Mouse (Mus musculus) limb, embryonic 13.5 days (tissue): ENCODE measurements around the gene Xbp1. TPM values are rescaled to one million over a fixed set of nuclear protein-coding genes. Genes with fewer than 3 reads are reported as not detected.
A peak's percentile ranks its signal among the peaks of the same experiment; 100 is the strongest.

ENCODE experiments used
- ATAC-seq: fragments of 200-750 bp; cut with Nextera tagmentation; 2 replicates; pipeline ENCODE4 v1.8.0; 2017; ENCODE audit warnings: low read depth, moderate number of reproducible peaks, moderate TSS enrichment; ENCODE audit not compliant: low FRiP score
- H3K27ac ChIP-seq: fragments of 300-500 bp; sonication (generic); 2 replicates; pipeline ENCODE4 v1.5.1; 2015; ENCODE audit warnings: inconsistent platforms, mild to moderate bottlenecking, moderate library complexity
- H3K27me3 ChIP-seq: fragments of 300-500 bp; sonication (generic); 2 replicates; pipeline ENCODE4 v1.6.1; 2015; ENCODE audit warnings: mild to moderate bottlenecking, inconsistent platforms
- H3K36me3 ChIP-seq: fragments of 300-500 bp; sonication (generic); 2 replicates; pipeline ENCODE4 v1.6.1; 2015; ENCODE audit warnings: inconsistent platforms, mild to moderate bottlenecking, moderate library complexity
- H3K4me1 ChIP-seq: fragments of 300-500 bp; sonication (generic); 2 replicates; pipeline ENCODE4 v1.6.1; 2015; ENCODE audit warnings: inconsistent platforms
- H3K4me2 ChIP-seq: fragments of 300-500 bp; sonication (generic); replicated peaks from 2 replicates; pipeline ENCODE4 v1.6.1; 2015; ENCODE audit warnings: inconsistent platforms, mild to moderate bottlenecking, moderate library complexity
- H3K4me3 ChIP-seq: fragments of 300-500 bp; sonication (generic); 2 replicates; pipeline ENCODE4 v1.5.1; 2015; ENCODE audit warnings: moderate library complexity, mild to moderate bottlenecking, inconsistent platforms
- H3K9ac ChIP-seq: fragments of 300-500 bp; sonication (generic); 2 replicates; pipeline ENCODE4 v1.6.1; 2015; ENCODE audit warnings: mild to moderate bottlenecking, inconsistent platforms
- H3K9me3 ChIP-seq: fragments of 300-500 bp; sonication (generic); 2 replicates; pipeline ENCODE4 v1.6.1; 2016; ENCODE audit warnings: inconsistent platforms
- WGBS: fragments of 180-500 bp; shearing (Covaris S2); methylation state at CpG from one replicate; pipeline ENCODE4 v1.1.7; 2015; 5-methylcytosine and 5-hydroxymethylcytosine counted together
- polyA plus RNA-seq: library from polyadenylated mRNA; unstranded; fragments of >200 nt; fragmentation: Nextera tagmentation; extraction: Ambion mirVana; gene quantifications from 2 replicates; pipeline ENCODE4 v1.2.1, GENCODE M21; 2015

Gene Xbp1
- polyA plus RNA-seq, 1 experiment from 2014 or later = 177 TPM

DNA sequence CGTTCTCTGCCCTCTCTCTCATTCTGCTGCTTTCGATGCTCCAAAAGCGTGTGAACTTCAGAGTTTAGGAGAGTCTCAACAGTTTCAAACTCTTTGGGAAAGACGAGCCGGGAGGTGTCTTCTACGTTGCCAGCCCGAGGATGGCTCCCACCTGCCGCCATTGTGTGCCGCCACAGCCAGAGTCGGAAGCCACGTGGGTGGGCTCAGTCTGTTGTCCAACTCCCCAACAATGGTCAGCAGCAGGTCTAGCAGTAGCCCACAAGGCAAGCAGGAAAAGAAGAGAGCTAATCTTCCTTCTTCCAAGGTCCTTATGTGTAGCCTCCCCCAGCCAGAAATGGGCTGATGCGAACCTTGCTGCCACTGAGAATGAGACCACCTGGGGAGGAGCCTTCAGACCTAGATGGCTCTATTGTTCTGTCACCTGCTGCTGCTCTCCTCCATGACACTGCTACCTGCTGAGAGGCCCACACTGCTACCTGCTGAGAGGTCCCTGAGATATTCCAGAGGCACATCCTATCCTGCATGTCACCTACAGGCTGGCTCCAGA is 25.1 kb upstream of the Xbp1 start:
- Histone ChIP-seq H3K27ac (no peak overlapping the region), H3K9me3 (no peaks in the 10 kb centered on the region), H3K36me3 (no peaks in the 10 kb centered on the region), H3K9ac (no peak overlapping the region), H3K4me2 (no peak overlapping the region), H3K4me1 (no peaks in the 10 kb centered on the region), H3K27me3 (no peaks in the 10 kb centered on the region), H3K4me3 (no peak overlapping the region)
- no peak for ATAC-seq
- 78% methylated on average over 12 of the region's 12 CpGs for whole genome bisulfite sequencing

DNA sequence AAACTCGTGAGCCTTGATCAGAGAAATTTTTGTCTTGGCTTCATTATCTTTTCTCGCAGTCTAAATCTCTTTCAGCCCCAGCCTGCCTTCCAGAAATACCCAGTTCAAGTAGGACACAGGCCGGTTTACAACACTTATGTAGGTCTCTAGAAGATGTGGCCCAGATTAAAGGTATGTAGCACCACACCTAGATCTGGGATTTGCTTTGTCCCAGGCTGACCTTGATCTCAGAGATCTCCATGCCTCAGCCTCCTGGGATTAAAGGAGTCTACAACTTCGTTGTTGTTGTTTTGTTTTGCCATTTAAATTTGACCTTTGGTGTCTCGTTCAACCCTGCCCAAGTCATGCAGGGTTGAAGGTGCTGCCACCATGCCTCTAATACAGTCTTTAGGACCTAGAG is 24.6 kb upstream of the Xbp1 start:
- no peak overlapping the region for H3K4me3 ChIP-seq
- no peaks in the 10 kb centered on the region for H3K27me3 ChIP-seq
- H3K9me3 ChIP-seq = no peaks in the 10 kb centered on the region
- no peaks in the 10 kb centered on the region for H3K4me1 ChIP-seq
- 82% methylated on average over 5 of the region's 5 CpGs for WGBS
- ATAC-seq = no peak
- H3K9ac ChIP-seq = no peak overlapping the region
- H3K36me3 ChIP-seq = no peaks in the 10 kb centered on the region
- no peak overlapping the region for H3K27ac ChIP-seq
- no peak overlapping the region for H3K4me2 ChIP-seq

GRCm38 (mm10) chr11:5496559-5497248 is 23.8 kb upstream of the Xbp1 start:
- WGBS = 92% methylated on average over 13 of the region's 13 CpGs
- no peak overlapping the region for H3K4me3 ChIP-seq
- H3K4me2 ChIP-seq = no peak overlapping the region
- no peaks in the 10 kb centered on the region for H3K27me3 ChIP-seq
- H3K36me3 ChIP-seq = no peaks in the 10 kb centered on the region
- H3K9ac ChIP-seq = no peak overlapping the region
- H3K27ac ChIP-seq = no peak overlapping the region
- no peaks in the 10 kb centered on the region for H3K9me3 ChIP-seq
- ATAC-seq = no peak
- H3K4me1 ChIP-seq = no peaks in the 10 kb centered on the region

DNA sequence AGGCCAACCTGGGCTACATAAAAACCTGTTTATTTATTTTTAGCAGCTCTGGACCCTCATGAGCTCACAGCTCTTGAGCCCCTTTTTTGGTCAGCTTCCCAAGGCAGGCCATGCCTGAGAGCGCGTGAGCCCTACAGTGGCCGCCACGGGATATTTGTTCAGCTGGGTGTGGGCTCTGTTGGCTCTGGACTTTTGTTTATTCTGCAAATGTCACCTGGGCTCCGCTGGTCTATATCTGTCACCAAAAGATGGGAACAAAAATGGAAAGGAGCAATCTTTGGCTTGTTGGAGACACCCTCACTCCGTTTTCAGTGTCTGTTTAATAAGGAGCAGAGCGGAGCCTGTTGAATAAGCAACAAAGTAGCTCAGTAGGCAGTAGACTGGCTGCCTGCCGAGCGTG is 22.0 kb upstream of the Xbp1 start:
- Histone ChIP-seq H3K4me2 (no peak overlapping the region), H3K4me3 (no peak overlapping the region), H3K9me3 (no peaks in the 10 kb centered on the region), H3K4me1 (no peaks in the 10 kb centered on the region), H3K27me3 (no peaks in the 10 kb centered on the region), H3K9ac (no peak overlapping the region), H3K36me3 (no peaks in the 10 kb centered on the region), H3K27ac (no peak overlapping the region; the same call in 1 of the 2 replicates)
- 86% methylated on average over 9 of the region's 9 CpGs for WGBS
- no peak for ATAC-seq

DNA sequence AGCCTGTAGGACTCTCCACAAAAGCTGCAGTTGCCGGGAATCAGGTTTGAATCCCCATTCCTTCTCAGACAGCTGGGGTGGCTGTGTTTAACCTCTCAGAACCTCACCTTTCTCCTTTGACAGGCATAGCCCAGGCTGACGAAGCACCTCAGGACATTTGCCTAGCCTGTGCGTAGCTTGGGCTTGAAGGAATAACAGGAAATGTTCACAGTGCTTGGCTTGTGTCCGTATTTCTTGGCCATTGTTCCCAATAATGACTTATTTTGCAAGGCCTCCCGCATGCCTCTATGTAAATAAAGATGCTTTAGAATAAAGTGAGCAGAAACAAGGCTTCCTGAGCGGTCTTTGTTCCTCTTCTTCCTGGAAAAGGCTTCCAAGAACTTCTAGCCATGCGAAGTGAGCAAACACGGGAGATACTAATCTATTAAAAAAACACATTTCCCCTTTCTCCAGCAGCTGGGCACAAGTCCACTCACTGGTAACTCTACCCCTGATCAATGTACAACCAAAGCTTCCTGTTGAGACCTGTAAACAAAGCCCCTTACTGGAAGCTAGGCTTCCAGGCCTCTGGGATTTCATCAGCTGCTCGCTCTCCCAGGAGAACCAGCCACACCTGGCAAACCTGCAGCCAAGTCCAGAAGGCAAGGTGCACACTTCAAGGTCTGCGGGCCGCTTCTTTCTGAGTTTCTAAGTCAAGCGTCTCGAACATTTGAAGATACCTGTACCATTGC is 21.4 kb upstream of the Xbp1 start:
- H3K4me2 ChIP-seq = no peak overlapping the region
- H3K4me3 ChIP-seq = no peak overlapping the region
- no peaks in the 10 kb centered on the region for H3K9me3 ChIP-seq
- H3K27ac ChIP-seq = no peak overlapping the region; the same call in 1 of the 2 replicates
- H3K27me3 ChIP-seq = no peaks in the 10 kb centered on the region
- no peaks in the 10 kb centered on the region for H3K36me3 ChIP-seq
- ATAC-seq = no peak
- 81% methylated on average over 13 of the region's 13 CpGs for WGBS
- no peaks in the 10 kb centered on the region for H3K4me1 ChIP-seq
- no peak overlapping the region for H3K9ac ChIP-seq

DNA sequence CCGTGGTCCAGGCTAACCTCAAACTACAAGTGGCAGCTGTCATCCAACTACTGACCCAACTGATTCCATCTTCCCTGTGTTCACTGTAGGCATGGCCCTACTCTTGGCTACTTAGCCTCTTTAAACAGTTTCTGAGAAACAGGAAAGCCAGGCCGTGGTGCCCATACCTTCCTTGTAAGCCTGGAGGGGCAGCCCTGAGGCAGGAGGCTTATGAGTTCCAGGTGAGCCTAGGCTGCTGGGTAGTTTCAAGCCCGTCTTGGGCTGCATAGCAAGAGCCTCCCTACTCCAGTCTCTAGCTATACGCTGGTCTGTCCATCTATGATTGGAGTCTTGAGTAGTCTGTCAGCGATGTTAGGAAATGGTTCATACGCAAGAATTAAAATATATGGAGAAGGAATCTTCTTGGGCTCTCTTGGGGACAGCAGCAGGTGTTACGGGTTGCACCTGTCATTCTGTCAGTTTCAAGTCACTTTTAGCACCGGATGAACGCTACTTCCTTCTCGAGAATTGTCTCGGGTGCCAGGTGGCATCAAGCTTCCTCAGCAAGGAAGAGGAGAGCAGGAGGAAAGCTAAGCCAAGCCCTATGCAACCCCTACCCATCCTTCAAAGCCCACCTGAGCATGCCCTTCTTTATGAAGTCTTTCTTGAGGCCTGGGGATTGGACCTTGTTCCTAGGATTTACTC is 20.4 kb upstream of the Xbp1 start:
- 82% methylated on average over 11 of the region's 11 CpGs for WGBS
- H3K9me3 ChIP-seq = no peaks in the 10 kb centered on the region
- no peak for ATAC-seq
- no peaks in the 10 kb centered on the region for H3K36me3 ChIP-seq
- no peak overlapping the region for H3K4me3 ChIP-seq
- no peak overlapping the region for H3K4me2 ChIP-seq
- H3K4me1 ChIP-seq = no peaks in the 10 kb centered on the region
- no peak overlapping the region for H3K27ac ChIP-seq
- H3K27me3 ChIP-seq = no peaks in the 10 kb centered on the region
- no peak overlapping the region for H3K9ac ChIP-seq

DNA sequence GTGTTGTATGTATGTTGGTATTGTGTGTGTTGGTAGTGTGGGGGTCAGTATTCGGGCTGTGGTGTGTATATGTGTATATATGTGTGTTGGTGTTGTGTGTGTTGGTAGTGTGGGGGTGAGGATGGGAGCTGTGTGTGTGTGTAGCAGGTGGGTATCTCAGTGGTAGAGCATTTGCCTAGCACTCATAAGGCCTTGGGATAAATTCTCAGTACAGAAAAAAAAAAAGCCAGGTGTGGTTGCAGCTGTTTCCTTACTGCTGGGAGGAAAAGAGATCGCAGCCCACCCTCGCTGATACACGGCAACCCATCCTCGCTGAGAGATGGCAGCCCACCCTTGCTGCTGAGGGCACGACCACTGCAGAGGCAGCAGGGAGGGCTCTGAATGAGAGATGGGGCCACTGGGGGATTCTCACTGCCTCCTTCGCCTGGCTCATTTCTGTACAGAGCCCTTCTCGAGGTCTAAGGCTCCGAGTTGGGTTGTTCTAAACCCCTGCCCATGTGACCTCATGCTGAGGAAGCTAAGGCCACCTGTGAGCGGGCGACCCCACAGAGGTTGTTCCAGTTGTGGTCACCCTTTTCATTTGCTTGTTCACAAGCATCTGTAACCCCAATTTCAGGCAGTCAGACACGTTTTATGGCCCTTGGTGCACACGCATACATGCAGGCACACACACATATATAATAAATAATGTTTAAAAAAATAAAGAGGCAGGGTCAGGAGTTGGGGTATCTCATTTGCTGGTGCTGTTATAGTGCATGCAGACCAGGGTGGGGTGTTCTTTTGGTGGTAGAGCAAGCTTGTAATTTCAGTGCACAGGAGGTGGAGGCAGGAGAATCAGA is 19.3 kb upstream of the Xbp1 start:
- WGBS = 75% methylated on average over 13 of the region's 13 CpGs
- no peak overlapping the region for H3K4me3 ChIP-seq
- H3K9me3 ChIP-seq = no peaks in the 10 kb centered on the region
- H3K4me1 ChIP-seq = no peaks in the 10 kb centered on the region
- H3K36me3 ChIP-seq = no peaks in the 10 kb centered on the region
- no peak overlapping the region for H3K27ac ChIP-seq
- H3K27me3 ChIP-seq = no peaks in the 10 kb centered on the region
- H3K9ac ChIP-seq = no peak overlapping the region
- no peak for ATAC-seq
- H3K4me2 ChIP-seq = no peak overlapping the region

GRCm38 (mm10) chr11:5502351-5503051 is 18.0 kb upstream of the Xbp1 start:
- H3K9me3 ChIP-seq = no peaks in the 10 kb centered on the region
- no peak for ATAC-seq
- H3K36me3 ChIP-seq = no peaks in the 10 kb centered on the region
- H3K9ac ChIP-seq = no peak overlapping the region
- H3K4me3 ChIP-seq = no peak overlapping the region
- 91% methylated on average over 10 of the region's 10 CpGs for WGBS
- H3K27me3 ChIP-seq = no peaks in the 10 kb centered on the region
- H3K4me1 ChIP-seq = no peaks in the 10 kb centered on the region
- no peak overlapping the region for H3K27ac ChIP-seq
- H3K4me2 ChIP-seq = no peak overlapping the region

- no peaks in the 10 kb centered on the region for H3K36me3 ChIP-seq
- H3K4me2 ChIP-seq = peak overlapping the region; percentile 32; the same call in 1 of the 2 replicates
- no peaks in the 10 kb centered on the region for H3K4me1 ChIP-seq
- 39% methylated on average over 18 of the region's 18 CpGs for whole genome bisulfite sequencing
- H3K27me3 ChIP-seq = no peaks in the 10 kb centered on the region
- ATAC-seq = no peak
- no peak overlapping the region for H3K27ac ChIP-seq
- no peak overlapping the region for H3K4me3 ChIP-seq
- no peak overlapping the region for H3K9ac ChIP-seq
- no peaks in the 10 kb centered on the region for H3K9me3 ChIP-seq
These were observed 14.4 kb upstream of the Xbp1 start for GRCm38 (mm10) chr11:5505856-5506575.

GRCm38 (mm10) chr11:5509215-5510098 is 11.0 kb upstream of the Xbp1 start:
- Histone ChIP-seq H3K27ac (no peak overlapping the region), H3K9ac (no peak overlapping the region), H3K4me2 (no peak overlapping the region), H3K4me3 (no peak overlapping the region), H3K4me1 (no peaks in the 10 kb centered on the region), H3K9me3 (no peaks in the 10 kb centered on the region), H3K27me3 (no peaks in the 10 kb centered on the region), H3K36me3 (no peaks in the 10 kb centered on the region)
- 85% methylated on average over 8 of the region's 8 CpGs for WGBS
- ATAC-seq = no peak
